Mouse (Mus musculus) megakaryocyte-erythroid progenitor cell, adult 5-6 weeks (primary cell): Measurements from ENCODE around the gene Sulf2. TPM values are rescaled to one million over a fixed set of nuclear protein-coding genes. Genes with fewer than 3 reads are reported as not detected.
"Not testable (repeated sequence)": the region's sequence is repeated elsewhere in the genome, so short reads cannot be mapped to it uniquely, and the experiment has no call there.

Experiments used
- ATAC-seq: replicated peaks from 2 replicates; pipeline ENCODE4 v1.8.0; 2016; ENCODE audit warnings: mild to moderate bottlenecking, inconsistent platforms; ENCODE audit not compliant: severe bottlenecking, poor library complexity, low FRiP score, low TSS enrichment
- total RNA-seq, 2 experiments: library from RNA; stranded (forward) in 1 of 2; stranded (reverse) in 1 of 2; fragments of 200-1000, 215-1000 nt in 1 of 2; fragments of >200 nt in 1 of 2; fragmentation: Nextera tagmentation in 1 of 2; gene quantifications; 2 replicates each; pipeline ENCODE4 v1.2.3; 2014 to 2017

Gene Sulf2
- total RNA-seq, 2 experiments from 2014 or later: 0.42 TPM; not detected in 1

GRCm38 (mm10) chr2:166098292-166098933 is 57.0 kb downstream of the Sulf2 start:
- no peak for ATAC-seq

- ATAC-seq: peak; percentile 30; the same call in 1 of the 2 replicates
These were observed 57.8 kb downstream of the Sulf2 start for GRCm38 (mm10) chr2:166097443-166098291.

GRCm38 (mm10) chr2:166096834-166097233 is 58.6 kb downstream of the Sulf2 start:
- no peak for ATAC-seq

- ATAC-seq: no peak
These were observed 59.2 kb downstream of the Sulf2 start for GRCm38 (mm10) chr2:166096300-166096699.

GRCm38 (mm10) chr2:166092412-166092811 is 63.1 kb downstream of the Sulf2 start:
- no peak for ATAC-seq

- no peak for ATAC-seq
These were observed 63.9 kb downstream of the Sulf2 start for GRCm38 (mm10) chr2:166091599-166091998.

- no peak for ATAC-seq
These were observed 65.3 kb downstream of the Sulf2 start for GRCm38 (mm10) chr2:166090131-166090581.

- no peak for ATAC-seq
These were observed 66.5 kb downstream of the Sulf2 start for GRCm38 (mm10) chr2:166088991-166089390.

GRCm38 (mm10) chr2:166086457-166087233 is 68.8 kb downstream of the Sulf2 start:
- no peak for ATAC-seq

GRCm38 (mm10) chr2:166085780-166086179 is 69.7 kb downstream of the Sulf2 start:
- no peak for ATAC-seq

- not testable (repeated sequence) for ATAC-seq
These were observed 70.5 kb downstream of the Sulf2 start for GRCm38 (mm10) chr2:166084964-166085363.

- ATAC-seq: no peak
These were observed 71.4 kb downstream of the Sulf2 start for GRCm38 (mm10) chr2:166084111-166084510.

GRCm38 (mm10) chr2:166083542-166084031 is 71.9 kb downstream of the Sulf2 start:
- no peak for ATAC-seq

- no peak for ATAC-seq
These were observed 72.8 kb downstream of the Sulf2 start for GRCm38 (mm10) chr2:166082661-166083060.

- ATAC-seq: peak; percentile 33; the same call in 1 of the 2 replicates
These were observed 73.3 kb downstream of the Sulf2 start for GRCm38 (mm10) chr2:166082193-166082592.

GRCm38 (mm10) chr2:166080967-166081750 is 74.3 kb downstream of the Sulf2 start:
- no peak for ATAC-seq

- ATAC-seq: peak; percentile 82
These were observed 75.2 kb downstream of the Sulf2 start for GRCm38 (mm10) chr2:166079961-166080885.

GRCm38 (mm10) chr2:166079231-166079630 is 76.2 kb downstream of the Sulf2 start:
- no peak for ATAC-seq
